Mouse (Mus musculus) gastrocnemius, adult 2 months (tissue): ENCODE measurements around the gene Szrd1. TPM values are rescaled to one million over a fixed set of nuclear protein-coding genes. Genes with fewer than 3 reads are reported as not detected.
A peak's percentile ranks its signal among the peaks of the same experiment; 100 is the strongest.

Experiments used
- DNase-seq: peaks from one replicate; pipeline ENCODE4 v3.0.0; 2022
- H3K27ac ChIP-seq: fragments of 200-600 bp; 2 replicates; pipeline ENCODE4 v1.8.1; 2022; ENCODE audit warnings: mild to moderate bottlenecking
- H3K4me3 ChIP-seq: fragments of 200-600 bp; 2 replicates; pipeline ENCODE4 v1.8.1; 2022; ENCODE audit warnings: mild to moderate bottlenecking, moderate library complexity
- CTCF ChIP-seq: fragments of 200-600 bp; IDR thresholded peaks from 2 replicates; pipeline ENCODE4 v1.8.1; 2022; ENCODE audit warnings: antibody characterized with exemption, mild to moderate bottlenecking, moderate library complexity
- intact Hi-C: fragments of 180-260 bp; cut with DNase I; formaldehyde crosslinking; loops from one replicate; pipeline ENCODE4 v1.15.1; 2025
- total RNA-seq, 2 experiments: library from RNA; stranded (reverse); gene quantifications; 2 replicates each; pipeline ENCODE4 v1.2.3; 2021

Szrd1 gene
- total RNA-seq, 2 experiments from 2014 or later = 146 to 163 TPM

GRCm38 (mm10) chr4:141069731-141070130 lies 69.8 kb downstream of the Szrd1 start:
- TF ChIP-seq CTCF = peak; percentile 92
- peak; percentile 69 for DNase-seq
- Histone ChIP-seq H3K4me3 (no peak overlapping the region), H3K27ac (peak overlapping the region; percentile 25; the same call in 1 of the 2 replicates)
- intact Hi-C loops = loop anchor here (1.0 kb wide), 1 partner anchor 25 kb away; no protein-coding TSS in a partner anchor

GRCm38 (mm10) chr4:141068655-141069054 lies 70.9 kb downstream of the Szrd1 start:
- no peak overlapping the region for H3K4me3 ChIP-seq
- peak overlapping the region; percentile 68; the same call in 1 of the 2 replicates for H3K27ac ChIP-seq
- intact Hi-C loops = loop anchor here (1.0 kb wide), 1 partner anchor 24 kb away; no protein-coding TSS in a partner anchor
- peak; percentile 16 for DNase-seq
- TF ChIP-seq CTCF = no peak

- Histone ChIP-seq H3K4me3 (no peak overlapping the region), H3K27ac (peak overlapping the region; percentile 68)
- intact Hi-C loops = no loop called here
- DNase-seq = no peak
- no peak for TF ChIP-seq CTCF
Measured at GRCm38 (mm10) chr4:141067516-141068046, 72.0 kb downstream of the Szrd1 start.

GRCm38 (mm10) chr4:141066709-141067515 lies 72.7 kb downstream of the Szrd1 start:
- TF ChIP-seq CTCF = no peak
- intact Hi-C loops = no loop called here
- peak overlapping the region; percentile 68 for H3K27ac ChIP-seq
- peak; percentile 81 for DNase-seq
- H3K4me3 ChIP-seq = no peak overlapping the region

- peak; percentile 85 for DNase-seq
- Histone ChIP-seq H3K27ac (peak overlapping the region; percentile 64; the same call in 1 of the 2 replicates), H3K4me3 (no peak overlapping the region)
- intact Hi-C loops = loop anchor here (2.0 kb wide), 1 partner anchor 20 kb away; no protein-coding TSS in a partner anchor
- TF ChIP-seq CTCF = peak; percentile 95
Measured at GRCm38 (mm10) chr4:141065123-141065522, 74.5 kb downstream of the Szrd1 start.

GRCm38 (mm10) chr4:141064104-141064659 lies 75.4 kb downstream of the Szrd1 start:
- peak; percentile 26 for DNase-seq
- no peak for TF ChIP-seq CTCF
- H3K4me3 ChIP-seq = no peak overlapping the region
- H3K27ac ChIP-seq = peak overlapping the region; percentile 64
- intact Hi-C loops = loop anchor here (2.0 kb wide), 1 partner anchor 19 kb away; no protein-coding TSS in a partner anchor

Other genes starting within 250 kb of the Szrd1 start
- gene Padi2, start 233.4 kb downstream of the Szrd1 start, total RNA-seq = 100 to 1,000 TPM in 1 of 2 experiments, 10 to 100 TPM in 1; 77.0 to 273 TPM
- 100 to 1,000 TPM; 483 to 898 TPM for gene Sdhb, start 178.6 kb downstream of the Szrd1 start, total RNA-seq
- 10 to 100 TPM; 20.0 to 23.7 TPM for gene Atp13a2, start 152.9 kb downstream of the Szrd1 start, total RNA-seq
- gene Mfap2, start 129.4 kb downstream of the Szrd1 start, total RNA-seq = 1 to 10 TPM; 1.5 to 4.7 TPM
- gene Crocc, start 79.2 kb downstream of the Szrd1 start, total RNA-seq = 1 to 10 TPM; 1.7 to 2.0 TPM
- gene Necap2, start 61.4 kb downstream of the Szrd1 start, total RNA-seq = 10 to 100 TPM; 13.1 to 16.5 TPM
- not detected for gene Spata21, start 51.4 kb downstream of the Szrd1 start, total RNA-seq
- gene Fbxo42, start 8.1 kb upstream of the Szrd1 start, total RNA-seq = 10 to 100 TPM; 10.8 to 10.9 TPM
- gene Rsg1, start 74.2 kb upstream of the Szrd1 start, total RNA-seq = not detected
- gene Arhgef19, start 99.7 kb upstream of the Szrd1 start, total RNA-seq = under 1 TPM; 0.31 to 0.33 TPM
- 1 to 10 TPM; 1.8 to 2.6 TPM for gene Epha2, start 161.5 kb upstream of the Szrd1 start, total RNA-seq
- under 1 TPM in 1 of 2 experiments, not detected in 1; 0.20 TPM for gene Fam131c, start 228.4 kb upstream of the Szrd1 start, total RNA-seq